Mouse (Mus musculus): ENCODE measurements around the gene Mamdc2. TPM values are rescaled to one million over a fixed set of nuclear protein-coding genes. Genes with fewer than 3 reads are reported as not detected.

Mamdc2 gene
- total and polyA plus RNA-seq, 3 experiments, result 0.05 TPM; not detected in 2

- Histone ChIP-seq H3K36me3 (replicated peaks) (no peaks in the 10 kb centered on the region), H3K27me3 (ENCODE audit: insufficient read depth, low read length) (peaks cover 3% of the 10 kb centered on the region; the same call in 1 of the 2 replicates), H3K9me3 (replicated peaks) (no peaks in the 10 kb centered on the region), H3K4me3 (ENCODE audit: low read depth, low read length) (no peak overlapping the region), H3K4me1 (ENCODE audit: insufficient read depth, low read depth, low read length) (no peaks in the 10 kb centered on the region)
- DNase-seq (ENCODE audit: low spot score) (no peak), ATAC-seq (ENCODE audit: extremely low read depth, insufficient number of reproducible peaks, low FRiP score, poor library complexity, severe bottlenecking) (no peak)
- TF ChIP-seq GATA1 (IDR thresholded peaks at IDR 0.05; ENCODE audit: borderline replicate concordance, low read length), result no peak
- TF ChIP-seq GATA2 (IDR thresholded peaks at IDR 0.05; ENCODE audit: borderline replicate concordance, low read depth, low read length), result no peak
- no peak for TF ChIP-seq POLR2AphosphoS5 (IDR thresholded peaks at IDR 0.05; ENCODE audit: insufficient replicate concordance, low read depth, low read length)
- no peak for TF ChIP-seq CTCF (IDR thresholded peaks at IDR 0.05; ENCODE audit: low read depth, low read length)
- TF ChIP-seq TAL1 (conservative IDR thresholded peaks at IDR 0.05; ENCODE audit: low read depth, low read length), result no peak
These were observed 87.7 kb downstream of the Mamdc2 start for GRCm38 (mm10) chr19:23360536-23360935.

- Histone ChIP-seq H3K27me3 (ENCODE audit: insufficient read depth, low read length) (no peaks in the 10 kb centered on the region), H3K9me3 (replicated peaks) (no peaks in the 10 kb centered on the region), H3K36me3 (replicated peaks) (no peaks in the 10 kb centered on the region), H3K4me3 (ENCODE audit: low read depth, low read length) (no peak overlapping the region), H3K4me1 (ENCODE audit: insufficient read depth, low read depth, low read length) (peaks cover 23% of the 10 kb centered on the region)
- no peak for DNase-seq (ENCODE audit: low spot score)
- TF ChIP-seq CTCF (IDR thresholded peaks at IDR 0.05; ENCODE audit: low read depth, low read length) (no peak), POLR2AphosphoS5 (IDR thresholded peaks at IDR 0.05; ENCODE audit: insufficient replicate concordance, low read depth, low read length) (no peak), TAL1 (conservative IDR thresholded peaks at IDR 0.05; ENCODE audit: low read depth, low read length) (no peak), GATA2 (IDR thresholded peaks at IDR 0.05; ENCODE audit: borderline replicate concordance, low read depth, low read length) (no peak), GATA1 (IDR thresholded peaks at IDR 0.05; ENCODE audit: borderline replicate concordance, low read length) (no peak)
- no peak for ATAC-seq (ENCODE audit: extremely low read depth, insufficient number of reproducible peaks, low FRiP score, poor library complexity, severe bottlenecking)
These were observed 91.0 kb downstream of the Mamdc2 start for GRCm38 (mm10) chr19:23357253-23357652.

GRCm38 (mm10) chr19:23354738-23355137 is 93.5 kb downstream of the Mamdc2 start:
- no peak for DNase-seq (ENCODE audit: low spot score)
- peaks cover 38% of the 10 kb centered on the region for H3K4me1 ChIP-seq (ENCODE audit: insufficient read depth, low read depth, low read length)
- no peak overlapping the region for H3K4me3 ChIP-seq (ENCODE audit: low read depth, low read length)
- no peaks in the 10 kb centered on the region for H3K27me3 ChIP-seq (ENCODE audit: insufficient read depth, low read length)
- H3K36me3 ChIP-seq (replicated peaks), result no peaks in the 10 kb centered on the region
- no peaks in the 10 kb centered on the region for H3K9me3 ChIP-seq (replicated peaks)
- TF ChIP-seq TAL1 (conservative IDR thresholded peaks at IDR 0.05; ENCODE audit: low read depth, low read length) (no peak), POLR2AphosphoS5 (IDR thresholded peaks at IDR 0.05; ENCODE audit: insufficient replicate concordance, low read depth, low read length) (no peak), GATA2 (IDR thresholded peaks at IDR 0.05; ENCODE audit: borderline replicate concordance, low read depth, low read length) (no peak), CTCF (IDR thresholded peaks at IDR 0.05; ENCODE audit: low read depth, low read length) (no peak), GATA1 (IDR thresholded peaks at IDR 0.05; ENCODE audit: borderline replicate concordance, low read length) (no peak)
- peak; percentile 29; the same call in 1 of the 2 replicates for ATAC-seq (ENCODE audit: extremely low read depth, insufficient number of reproducible peaks, low FRiP score, poor library complexity, severe bottlenecking)

- Histone ChIP-seq H3K4me3 (ENCODE audit: low read depth, low read length) (no peak overlapping the region), H3K36me3 (replicated peaks) (no peaks in the 10 kb centered on the region), H3K27me3 (ENCODE audit: insufficient read depth, low read length) (no peaks in the 10 kb centered on the region), H3K9me3 (replicated peaks) (no peaks in the 10 kb centered on the region), H3K4me1 (ENCODE audit: insufficient read depth, low read depth, low read length) (peaks cover 41% of the 10 kb centered on the region)
- TF ChIP-seq TAL1 (conservative IDR thresholded peaks at IDR 0.05; ENCODE audit: low read depth, low read length), result no peak
- TF ChIP-seq GATA2 (IDR thresholded peaks at IDR 0.05; ENCODE audit: borderline replicate concordance, low read depth, low read length), result no peak
- no peak for TF ChIP-seq CTCF (IDR thresholded peaks at IDR 0.05; ENCODE audit: low read depth, low read length)
- DNase-seq (ENCODE audit: low spot score) (no peak), ATAC-seq (ENCODE audit: extremely low read depth, insufficient number of reproducible peaks, low FRiP score, poor library complexity, severe bottlenecking) (no peak)
These were observed 94.3 kb downstream of the Mamdc2 start for GRCm38 (mm10) chr19:23353881-23354401.

GRCm38 (mm10) chr19:23353161-23353560 is 95.1 kb downstream of the Mamdc2 start:
- Histone ChIP-seq H3K4me1 (ENCODE audit: insufficient read depth, low read depth, low read length) (peaks cover 41% of the 10 kb centered on the region), H3K36me3 (replicated peaks) (no peaks in the 10 kb centered on the region), H3K27me3 (ENCODE audit: insufficient read depth, low read length) (no peaks in the 10 kb centered on the region), H3K4me3 (ENCODE audit: low read depth, low read length) (no peak overlapping the region), H3K9me3 (replicated peaks) (no peaks in the 10 kb centered on the region)
- peak; percentile 43 for DNase-seq (ENCODE audit: low spot score)
- ATAC-seq (ENCODE audit: extremely low read depth, insufficient number of reproducible peaks, low FRiP score, poor library complexity, severe bottlenecking), result peak; percentile 90
- TF ChIP-seq TAL1 (conservative IDR thresholded peaks at IDR 0.05; ENCODE audit: low read depth, low read length) (peak; percentile 58), GATA1 (IDR thresholded peaks at IDR 0.05; ENCODE audit: borderline replicate concordance, low read length) (no peak), CTCF (IDR thresholded peaks at IDR 0.05; ENCODE audit: low read depth, low read length) (no peak)

GRCm38 (mm10) chr19:23351808-23352491 is 96.3 kb downstream of the Mamdc2 start:
- no peak for DNase-seq (ENCODE audit: low spot score)

More at GRCm38 (mm10) chr19:23351808-23352491, 96.3 kb downstream of the Mamdc2 start:
- H3K4me1 ChIP-seq (ENCODE audit: insufficient read depth, low read depth, low read length), result peaks cover 44% of the 10 kb centered on the region
- no peak for ATAC-seq (ENCODE audit: extremely low read depth, insufficient number of reproducible peaks, low FRiP score, poor library complexity, severe bottlenecking)
- H3K27me3 ChIP-seq (ENCODE audit: insufficient read depth, low read length), result no peaks in the 10 kb centered on the region
- H3K36me3 ChIP-seq (replicated peaks), result no peaks in the 10 kb centered on the region
- H3K4me3 ChIP-seq (ENCODE audit: low read depth, low read length), result no peak overlapping the region
- no peaks in the 10 kb centered on the region for H3K9me3 ChIP-seq (replicated peaks)
- no peak for TF ChIP-seq GATA2 (IDR thresholded peaks at IDR 0.05; ENCODE audit: borderline replicate concordance, low read depth, low read length)
- no peak for TF ChIP-seq TAL1 (conservative IDR thresholded peaks at IDR 0.05; ENCODE audit: low read depth, low read length)
- no peak for TF ChIP-seq GATA1 (IDR thresholded peaks at IDR 0.05; ENCODE audit: borderline replicate concordance, low read length)
- TF ChIP-seq CTCF (IDR thresholded peaks at IDR 0.05; ENCODE audit: low read depth, low read length), result no peak
- no peak for TF ChIP-seq POLR2AphosphoS5 (IDR thresholded peaks at IDR 0.05; ENCODE audit: insufficient replicate concordance, low read depth, low read length)
